Mouse (Mus musculus) layer of hippocampus, postnatal 14 days (tissue): ENCODE measurements around the gene Apbb2. TPM values are rescaled to one million over a fixed set of nuclear protein-coding genes. Genes with fewer than 3 reads are reported as not detected.

Experiments used
- DNase-seq, 2 experiments: peaks; one replicate each; pipeline ENCODE4 v3.0.0; 2021 to 2022; ENCODE audit warnings: low spot score in 2 of 2, mixed read lengths in 1 of 2
- total RNA-seq, 2 experiments: library from RNA; stranded (reverse); gene quantifications; 2 replicates each; pipeline ENCODE4 v1.2.3; 2021

The Apbb2 gene
- total RNA-seq, 2 experiments from 2014 or later, result 63.0 to 68.4 TPM

- DNase-seq, result no peak
Observed at GRCm38 (mm10) chr5:66391771-66392170, 226.8 kb downstream of the Apbb2 start.

GRCm38 (mm10) chr5:66391299-66391698 lies 227.3 kb downstream of the Apbb2 start:
- DNase-seq, result no peak

GRCm38 (mm10) chr5:66390567-66390966 lies 228.0 kb downstream of the Apbb2 start:
- no peak for DNase-seq

- no peak for DNase-seq
Observed at GRCm38 (mm10) chr5:66387481-66387880, 231.1 kb downstream of the Apbb2 start.

- DNase-seq, result peak; percentile 48 to 57
Observed at GRCm38 (mm10) chr5:66385636-66386035, 232.9 kb downstream of the Apbb2 start.

GRCm38 (mm10) chr5:66384806-66385446 lies 233.7 kb downstream of the Apbb2 start:
- peak in 1 of 2 experiments; percentile 36 for DNase-seq

GRCm38 (mm10) chr5:66384114-66384513 lies 234.5 kb downstream of the Apbb2 start:
- DNase-seq, result no peak

- DNase-seq, result no peak
Observed at GRCm38 (mm10) chr5:66382111-66382510, 236.5 kb downstream of the Apbb2 start.

GRCm38 (mm10) chr5:66378968-66379367 lies 239.6 kb downstream of the Apbb2 start:
- DNase-seq, result no peak

- DNase-seq, result no peak
Observed at GRCm38 (mm10) chr5:66376589-66377270, 241.9 kb downstream of the Apbb2 start.

GRCm38 (mm10) chr5:66374413-66374812 lies 244.2 kb downstream of the Apbb2 start:
- no peak for DNase-seq

GRCm38 (mm10) chr5:66373515-66374164 lies 244.9 kb downstream of the Apbb2 start:
- DNase-seq, result no peak

- DNase-seq, result no peak
Observed at GRCm38 (mm10) chr5:66371131-66371530, 247.5 kb downstream of the Apbb2 start.

- DNase-seq, result peak in 1 of 2 experiments; percentile 44
Observed at GRCm38 (mm10) chr5:66368966-66369365, 249.6 kb downstream of the Apbb2 start.

- DNase-seq, result peak in 1 of 2 experiments; percentile 21
Observed at GRCm38 (mm10) chr5:66367641-66368040, 250.9 kb downstream of the Apbb2 start.

GRCm38 (mm10) chr5:66363274-66364261 lies 255.0 kb downstream of the Apbb2 start:
- no peak for DNase-seq

- DNase-seq, result no peak
Observed at GRCm38 (mm10) chr5:66360739-66361138, 257.8 kb downstream of the Apbb2 start.

GRCm38 (mm10) chr5:66359742-66360423 lies 258.7 kb downstream of the Apbb2 start:
- no peak for DNase-seq

- no peak for DNase-seq
Observed at GRCm38 (mm10) chr5:66355147-66355546, 263.4 kb downstream of the Apbb2 start.

- DNase-seq, result no peak
Observed at GRCm38 (mm10) chr5:66353876-66354275, 264.7 kb downstream of the Apbb2 start.
